Mouse (Mus musculus) adrenal gland, postnatal 10 days (tissue): ENCODE measurements around the gene Ncor2. TPM values are rescaled to one million over a fixed set of nuclear protein-coding genes. Genes with fewer than 3 reads are reported as not detected.

Source experiments
- DNase-seq: peaks from one replicate; pipeline ENCODE4 v3.0.0; 2021; ENCODE audit warnings: mixed read lengths
- total RNA-seq, 2 experiments: library from RNA; stranded (reverse); gene quantifications; 2 replicates each; pipeline ENCODE4 v1.2.3; 2021

The Ncor2 gene
- total RNA-seq, 2 experiments from 2014 or later = 125 to 153 TPM

- peak; percentile 22 for DNase-seq
Observed at GRCm38 (mm10) chr5:125170107-125170842, 8.7 kb downstream of the Ncor2 start.

GRCm38 (mm10) chr5:125168101-125168500 is 10.9 kb downstream of the Ncor2 start:
- peak; percentile 76 for DNase-seq

- DNase-seq = peak; percentile 16
Observed at GRCm38 (mm10) chr5:125167524-125167923, 11.5 kb downstream of the Ncor2 start.

- DNase-seq = no peak
Observed at GRCm38 (mm10) chr5:125165993-125166392, 13.0 kb downstream of the Ncor2 start.

GRCm38 (mm10) chr5:125164465-125165167 is 14.4 kb downstream of the Ncor2 start:
- peak; percentile 89 for DNase-seq

GRCm38 (mm10) chr5:125163441-125164050 is 15.5 kb downstream of the Ncor2 start:
- DNase-seq = peak; percentile 61

GRCm38 (mm10) chr5:125162461-125162860 is 16.6 kb downstream of the Ncor2 start:
- DNase-seq = no peak

- DNase-seq = peak; percentile 21
Observed at GRCm38 (mm10) chr5:125159804-125160405, 19.1 kb downstream of the Ncor2 start.

- DNase-seq = peak; percentile 89
Observed at GRCm38 (mm10) chr5:125159293-125159692, 19.7 kb downstream of the Ncor2 start.

GRCm38 (mm10) chr5:125158232-125158961 is 20.6 kb downstream of the Ncor2 start:
- DNase-seq = peak; percentile 85

GRCm38 (mm10) chr5:125157375-125158033 is 21.5 kb downstream of the Ncor2 start:
- DNase-seq = no peak

- DNase-seq = peak; percentile 42
Observed at GRCm38 (mm10) chr5:125156418-125157205, 22.4 kb downstream of the Ncor2 start.

- no peak for DNase-seq
Observed at GRCm38 (mm10) chr5:125155451-125155850, 23.6 kb downstream of the Ncor2 start.

- DNase-seq = peak; percentile 77
Observed at GRCm38 (mm10) chr5:125154989-125155388, 24.0 kb downstream of the Ncor2 start.

- DNase-seq = no peak
Observed at GRCm38 (mm10) chr5:125154178-125154577, 24.8 kb downstream of the Ncor2 start.

GRCm38 (mm10) chr5:125153201-125153816 is 25.7 kb downstream of the Ncor2 start:
- DNase-seq = no peak

GRCm38 (mm10) chr5:125151872-125152534 is 27.0 kb downstream of the Ncor2 start:
- DNase-seq = peak; percentile 74

GRCm38 (mm10) chr5:125150951-125151564 is 28.0 kb downstream of the Ncor2 start:
- DNase-seq = peak; percentile 70

GRCm38 (mm10) chr5:125149142-125149541 is 29.9 kb downstream of the Ncor2 start:
- DNase-seq = no peak
